Mouse (Mus musculus): Measurements from ENCODE around the gene Degs2.

GRCm38 (mm10) chr12:108699576-108699975, 2.5 kb downstream of the Degs2 start:
- TF ChIP-seq POLR2A (IDR thresholded peaks at IDR 0.05; ENCODE audit: insufficient read depth, low read depth, low read length), result no peak
- no peak for TF ChIP-seq CTCF (IDR thresholded peaks at IDR 0.05)
- no peak for TF ChIP-seq EP300 (IDR thresholded peaks at IDR 0.05; ENCODE audit: insufficient read depth, low read depth, low read length)
